Mouse (Mus musculus) heart, adult 10 weeks (tissue): ENCODE data around the gene Ankra2. TPM values are rescaled to one million over a fixed set of nuclear protein-coding genes. Genes with fewer than 3 reads are reported as not detected.

Source experiments
- polyA plus RNA-seq: library from polyadenylated mRNA; stranded (reverse); fragments of 350-450 nt; fragmentation: Illumina TruSeq; extraction: RNeasy Lipid Tissue Mini Kit (QIAGEN cat#74804); gene quantifications from one replicate; pipeline ENCODE4 v1.2.3, GENCODE M21; 2014; ENCODE audit warnings: low read depth, low replicate concordance

The Ankra2 gene
- 23.0 TPM for polyA plus RNA-seq

DNA sequence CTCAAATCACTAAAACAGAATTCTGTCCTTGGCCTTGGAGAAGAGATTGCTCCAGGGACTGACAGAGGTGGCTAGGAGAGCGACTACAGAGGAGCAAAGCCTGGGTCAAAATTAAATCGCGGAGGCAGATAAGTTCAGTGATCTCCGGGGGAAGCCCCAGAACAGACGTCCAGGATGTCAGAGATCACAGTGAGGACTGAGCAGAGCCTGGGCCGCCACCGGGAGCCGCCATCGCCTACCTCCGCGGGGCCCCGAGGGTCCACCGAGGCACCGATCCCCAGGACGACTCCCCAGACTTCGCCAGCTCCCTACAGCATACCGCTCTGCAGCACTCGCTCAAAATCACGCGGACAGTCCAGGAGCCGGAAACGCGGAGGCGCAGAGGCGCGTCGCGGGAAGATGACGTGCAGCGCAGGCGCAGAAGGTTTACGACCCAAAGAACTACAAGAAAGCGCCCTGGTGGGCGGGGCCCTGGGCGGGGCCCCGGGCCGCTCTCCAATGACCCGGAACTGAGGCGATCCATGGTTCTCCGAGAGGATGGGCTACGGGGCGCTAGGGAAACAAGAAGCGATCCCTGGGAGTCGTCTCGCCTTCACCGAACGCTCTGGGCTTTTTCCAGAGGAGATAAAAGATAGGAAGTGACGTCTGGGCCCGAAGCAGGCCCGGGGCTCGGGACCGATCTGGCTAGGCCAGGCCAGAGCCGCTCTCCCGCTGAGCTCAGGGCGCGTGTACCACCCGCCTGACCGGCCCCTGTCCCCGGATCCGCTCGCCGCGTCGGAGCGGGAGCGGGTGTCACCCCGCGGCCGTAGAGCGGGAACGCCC lies at the start of gene Ankra2, which contains the start of gene Utp15:
Gene Ankra2 (plus strand): TSS at position 439 of the 822 bp plus-strand sequence.
Gene Utp15 (minus strand): TSS at position 406 of the 822 bp plus-strand sequence.

GRCm38 (mm10) chr13:98279686-98280085 lies 16.8 kb downstream of the Ankra2 start, which contains the start of gene Gm21976:
Gene Gm21976, plus strand, starts transcription at chr13:98279887.

DNA sequence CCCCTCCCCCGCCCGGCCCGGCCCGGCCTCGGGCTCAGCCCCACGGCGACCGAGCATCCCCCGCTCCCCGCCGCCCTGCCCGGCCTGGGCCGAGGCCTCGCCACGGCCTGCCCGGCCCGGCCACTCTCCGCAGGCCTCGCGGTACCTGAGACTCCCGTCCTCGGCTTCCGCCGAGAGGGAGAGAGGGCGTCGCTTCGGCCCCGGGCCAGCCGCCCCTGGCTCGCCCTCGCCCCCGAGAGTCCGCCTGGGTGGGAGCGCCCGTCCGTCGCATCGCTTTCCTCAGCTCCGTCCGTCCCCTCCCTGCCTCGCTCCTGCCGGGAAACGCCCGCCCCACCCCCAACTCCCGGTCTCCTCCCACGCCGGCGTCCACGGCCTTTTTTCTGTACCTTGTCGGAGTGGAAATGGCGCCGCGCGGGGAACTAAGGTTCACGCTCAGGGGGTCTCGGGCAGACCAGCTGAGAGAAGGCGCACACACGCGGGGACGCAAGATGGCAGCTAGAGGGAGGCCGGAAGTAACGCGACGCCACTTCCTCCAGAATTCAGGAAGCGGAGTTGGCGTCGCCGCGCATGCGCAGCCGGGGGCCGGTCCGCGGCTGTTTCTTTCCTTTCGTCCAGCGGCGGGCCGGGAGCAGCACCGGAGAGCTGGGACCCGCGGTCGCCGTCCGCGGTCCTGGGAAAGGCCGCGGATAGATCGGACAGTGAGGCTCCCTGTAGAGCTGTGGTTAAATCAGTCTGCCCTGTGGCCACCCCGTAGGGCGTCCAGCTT lies 53.8 kb downstream of the Ankra2 start, which contains the start of gene Btf3:
Gene Btf3 (minus strand): TSS at position 527 of the 766 bp plus-strand sequence.

Other genes with a start within 250 kb of the Ankra2 start
- gene Arhgef28, start 56.6 kb upstream of the Ankra2 start, polyA plus RNA-seq: 3.5 TPM
- 6.4 TPM for gene Utp15, start within 50 bp of the Ankra2 start, polyA plus RNA-seq
- not detected for gene Gm21976, start 16.8 kb downstream of the Ankra2 start, polyA plus RNA-seq
- 340 TPM for gene Btf3, start 53.9 kb downstream of the Ankra2 start, polyA plus RNA-seq
- not detected for gene Foxd1, start 91.2 kb downstream of the Ankra2 start, polyA plus RNA-seq
- gene Gm10320, start 228.9 kb downstream of the Ankra2 start, polyA plus RNA-seq: not detected